Mouse (Mus musculus): ENCODE measurements at regions not wholly inside any gene's neighbourhood (a gene's known extent, or its start where the extent isn't known, plus 50 kb on each side); places are given as distances from the start of the nearest gene placed in this dataset.

DNA sequence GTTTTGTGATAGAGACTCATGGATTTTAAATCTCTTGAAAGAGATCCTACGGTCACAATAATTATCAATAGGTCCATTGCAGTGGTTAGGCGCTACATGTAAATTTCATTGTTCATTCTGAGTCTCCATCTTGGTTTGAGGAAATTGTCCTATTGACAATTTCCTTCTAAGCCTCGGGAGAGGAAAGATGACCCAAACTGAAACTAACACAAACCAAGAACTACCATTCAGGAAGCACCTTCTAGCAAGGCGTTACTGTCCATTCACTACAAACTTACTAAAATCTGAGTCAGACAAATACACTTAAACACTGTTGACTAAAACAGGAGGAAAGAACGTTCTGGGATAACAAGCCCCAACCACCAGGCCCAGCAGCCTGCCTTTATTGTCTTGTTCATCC is 140.1 kb upstream of the Olig3 start:
- TF ChIP-seq CTCF (IDR thresholded peaks at IDR 0.05), result no peak
- ATAC-seq (ENCODE audit: low FRiP score) (no peak), DNase-seq (ENCODE audit: low spot score) (no peak)
- no peaks in the 10 kb centered on the region for H3K4me1 ChIP-seq (ENCODE audit: insufficient read depth, low read length)
- no peak overlapping the region for H3K4me3 ChIP-seq (ENCODE audit: low read depth, low read length)
- no peak overlapping the region for H3K27ac ChIP-seq (ENCODE audit: low read depth, low read length)
- no peaks in the 10 kb centered on the region for H3K9me3 ChIP-seq (ENCODE audit: low read length)
- H3K4me2 ChIP-seq (ENCODE audit: low read depth, low read length, poor library complexity, severe bottlenecking), result no peak overlapping the region
- no peaks in the 10 kb centered on the region for H3K36me3 ChIP-seq (ENCODE audit: insufficient read depth, low read length)
- H3K27me3 ChIP-seq (ENCODE audit: insufficient read depth, low read length), result no peaks in the 10 kb centered on the region
- H3K9ac ChIP-seq (replicated peaks; ENCODE audit: low read length, poor library complexity, severe bottlenecking), result no peak overlapping the region
- WGBS, result 89% methylated on average over 5 of the region's 5 CpGs

DNA sequence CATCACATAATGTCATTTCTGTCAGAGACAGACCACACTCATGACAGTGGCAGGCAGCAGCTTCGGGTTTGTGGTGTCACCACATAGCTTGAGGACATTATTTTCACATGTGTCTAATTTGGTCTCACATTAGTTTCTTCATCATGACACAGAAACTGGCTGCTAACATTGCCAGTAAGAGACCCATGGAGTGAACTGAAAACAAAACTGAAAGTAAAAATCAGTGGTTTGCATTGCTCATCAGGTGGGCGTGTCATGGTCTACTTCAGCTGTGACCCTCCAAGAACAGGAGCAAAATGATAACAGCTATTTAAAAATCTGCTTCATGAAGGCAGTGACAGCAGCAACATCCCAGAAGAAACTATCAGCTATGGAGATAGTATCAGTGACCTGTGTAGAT is 146.6 kb upstream of the Olig3 start:
- Histone ChIP-seq H3K4me3 (ENCODE audit: low read depth, low read length) (no peak overlapping the region), H3K27me3 (ENCODE audit: insufficient read depth, low read length) (no peaks in the 10 kb centered on the region), H3K4me2 (ENCODE audit: low read depth, low read length, poor library complexity, severe bottlenecking) (no peak overlapping the region), H3K4me1 (ENCODE audit: insufficient read depth, low read length) (no peaks in the 10 kb centered on the region), H3K36me3 (ENCODE audit: insufficient read depth, low read length) (no peaks in the 10 kb centered on the region), H3K27ac (ENCODE audit: low read depth, low read length) (no peak overlapping the region), H3K9ac (replicated peaks; ENCODE audit: low read length, poor library complexity, severe bottlenecking) (no peak overlapping the region), H3K9me3 (ENCODE audit: low read length) (no peaks in the 10 kb centered on the region)
- DNase-seq (ENCODE audit: low spot score) (no peak), ATAC-seq (ENCODE audit: low FRiP score) (no peak)
- WGBS, result 93% methylated on average over 2 of the region's 2 CpGs
- TF ChIP-seq CTCF (IDR thresholded peaks at IDR 0.05), result no peak

- ATAC-seq (ENCODE audit: low FRiP score) (no peak), DNase-seq (ENCODE audit: low spot score) (no peak)
- Histone ChIP-seq H3K9ac (replicated peaks; ENCODE audit: low read length, poor library complexity, severe bottlenecking) (no peak overlapping the region), H3K4me2 (ENCODE audit: low read depth, low read length, poor library complexity, severe bottlenecking) (peak overlapping the region; percentile 37), H3K4me3 (ENCODE audit: low read depth, low read length) (no peak overlapping the region), H3K27me3 (ENCODE audit: insufficient read depth, low read length) (no peaks in the 10 kb centered on the region), H3K27ac (ENCODE audit: low read depth, low read length) (no peak overlapping the region), H3K4me1 (ENCODE audit: insufficient read depth, low read length) (no peaks in the 10 kb centered on the region), H3K36me3 (ENCODE audit: insufficient read depth, low read length) (no peaks in the 10 kb centered on the region), H3K9me3 (ENCODE audit: low read length) (no peaks in the 10 kb centered on the region)
- 6% methylated on average over 12 of the region's 12 CpGs for WGBS
- TF ChIP-seq CTCF (IDR thresholded peaks at IDR 0.05), result no peak
Observed at GRCm38 (mm10) chr10:19208101-19208722, 148.1 kb upstream of the Olig3 start.

GRCm38 (mm10) chr10:19207505-19207904 is 148.8 kb upstream of the Olig3 start:
- WGBS, result 60% methylated on average over 2 of the region's 2 CpGs
- no peak for DNase-seq (ENCODE audit: low spot score)
- no peak overlapping the region for H3K9ac ChIP-seq (replicated peaks; ENCODE audit: low read length, poor library complexity, severe bottlenecking)
- no peaks in the 10 kb centered on the region for H3K36me3 ChIP-seq (ENCODE audit: insufficient read depth, low read length)
- no peak overlapping the region for H3K27ac ChIP-seq (ENCODE audit: low read depth, low read length)
- no peak for TF ChIP-seq CTCF (IDR thresholded peaks at IDR 0.05)
- no peak for ATAC-seq (ENCODE audit: low FRiP score)
- no peaks in the 10 kb centered on the region for H3K9me3 ChIP-seq (ENCODE audit: low read length)
- no peak overlapping the region for H3K4me3 ChIP-seq (ENCODE audit: low read depth, low read length)
- no peak overlapping the region for H3K4me2 ChIP-seq (ENCODE audit: low read depth, low read length, poor library complexity, severe bottlenecking)
- no peaks in the 10 kb centered on the region for H3K4me1 ChIP-seq (ENCODE audit: insufficient read depth, low read length)
- H3K27me3 ChIP-seq (ENCODE audit: insufficient read depth, low read length), result no peaks in the 10 kb centered on the region

- Histone ChIP-seq H3K9me3 (ENCODE audit: low read length) (no peaks in the 10 kb centered on the region), H3K9ac (replicated peaks; ENCODE audit: low read length, poor library complexity, severe bottlenecking) (no peak overlapping the region), H3K4me2 (ENCODE audit: low read depth, low read length, poor library complexity, severe bottlenecking) (no peak overlapping the region), H3K4me3 (ENCODE audit: low read depth, low read length) (no peak overlapping the region), H3K4me1 (ENCODE audit: insufficient read depth, low read length) (no peaks in the 10 kb centered on the region), H3K27me3 (ENCODE audit: insufficient read depth, low read length) (no peaks in the 10 kb centered on the region), H3K36me3 (ENCODE audit: insufficient read depth, low read length) (no peaks in the 10 kb centered on the region), H3K27ac (ENCODE audit: low read depth, low read length) (no peak overlapping the region)
- WGBS, result 55% methylated on average over 2 of the region's 2 CpGs
- ATAC-seq (ENCODE audit: low FRiP score) (no peak), DNase-seq (ENCODE audit: low spot score) (no peak)
- no peak for TF ChIP-seq CTCF (IDR thresholded peaks at IDR 0.05)
Observed at GRCm38 (mm10) chr10:19200311-19200710, 156.0 kb upstream of the Olig3 start.

DNA sequence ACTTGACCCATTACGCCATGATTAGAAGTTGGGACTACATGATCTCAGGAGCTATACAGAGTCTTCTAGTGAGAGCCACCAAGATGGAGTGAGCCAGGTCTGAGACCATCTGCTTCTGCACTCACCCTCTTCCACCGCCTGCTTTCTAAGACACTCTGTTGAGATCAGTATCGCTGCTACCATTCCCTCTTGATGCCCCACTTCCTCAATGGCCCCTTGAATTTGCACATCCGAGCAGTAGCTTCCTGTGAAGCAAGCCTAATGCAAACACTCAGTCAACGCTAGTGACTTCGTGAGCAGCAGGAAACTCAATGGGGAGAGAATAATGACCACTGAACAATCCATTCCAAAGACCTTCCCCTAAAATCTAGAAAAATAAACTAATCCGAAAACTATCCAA is 160.7 kb upstream of the Olig3 start:
- H3K27ac ChIP-seq (ENCODE audit: low read depth, low read length), result no peak overlapping the region
- H3K4me3 ChIP-seq (ENCODE audit: low read depth, low read length), result no peak overlapping the region
- no peak overlapping the region for H3K4me2 ChIP-seq (ENCODE audit: low read depth, low read length, poor library complexity, severe bottlenecking)
- no peaks in the 10 kb centered on the region for H3K36me3 ChIP-seq (ENCODE audit: insufficient read depth, low read length)
- TF ChIP-seq CTCF (IDR thresholded peaks at IDR 0.05), result no peak
- H3K9ac ChIP-seq (replicated peaks; ENCODE audit: low read length, poor library complexity, severe bottlenecking), result no peak overlapping the region
- H3K9me3 ChIP-seq (ENCODE audit: low read length), result no peaks in the 10 kb centered on the region
- no peaks in the 10 kb centered on the region for H3K4me1 ChIP-seq (ENCODE audit: insufficient read depth, low read length)
- WGBS, result 80% methylated on average over 7 of the region's 7 CpGs
- no peak for DNase-seq (ENCODE audit: low spot score)
- H3K27me3 ChIP-seq (ENCODE audit: insufficient read depth, low read length), result no peaks in the 10 kb centered on the region
- no peak for ATAC-seq (ENCODE audit: low FRiP score)

Measured in midbrain, postnatal 0 days (tissue).